Mouse (Mus musculus) CH12.LX (cell line): ENCODE data around the gene Mvp.
A peak's percentile ranks its signal among the peaks of the same experiment; 100 is the strongest.

Source experiments
- CTCF ChIP-seq, 2 experiments: IDR thresholded peaks in 1 of 2; conservative IDR thresholded peaks in 1 of 2; 2 replicates each; pipeline ENCODE4 v1.5.1; 2011 to 2012; ENCODE audit warnings: low read depth in 2 of 2, low read length in 2 of 2, improper control_type of control experiment in 1 of 2, inconsistent platforms in 1 of 2, mild to moderate bottlenecking in 1 of 2, moderate library complexity in 1 of 2
- EP300 ChIP-seq: IDR thresholded peaks from 2 replicates; pipeline ENCODE4 v1.6.1; 2011; ENCODE audit warnings: low read length, improper control_type of control experiment
- PAX5 ChIP-seq: IDR thresholded peaks from 2 replicates; pipeline ENCODE4 v1.6.1; 2012; ENCODE audit warnings: low read length, inconsistent platforms, mixed read lengths
- POLR2A ChIP-seq: IDR thresholded peaks from 2 replicates; pipeline ENCODE4 v1.6.1; 2011; ENCODE audit warnings: low read depth, mild to moderate bottlenecking, improper control_type of control experiment, low read length
- SMC3 ChIP-seq: IDR thresholded peaks from 2 replicates; pipeline ENCODE4 v1.6.1; 2011; ENCODE audit warnings: low read depth, low read length, improper control_type of control experiment
- TCF12 ChIP-seq: IDR thresholded peaks from 2 replicates; pipeline ENCODE4 v1.6.1; 2014; ENCODE audit warnings: low read depth, mild to moderate bottlenecking, inconsistent platforms, low read length, improper control_type of control experiment
- ZC3H11A ChIP-seq: IDR thresholded peaks from 2 replicates; pipeline ENCODE4 v1.6.1; 2012; ENCODE audit warnings: low read depth, mild to moderate bottlenecking, inconsistent platforms, low read length, improper control_type of control experiment
- ZMIZ1 ChIP-seq: IDR thresholded peaks from 2 replicates; pipeline ENCODE4 v1.6.1; 2012; ENCODE audit warnings: low read depth, mild to moderate bottlenecking, inconsistent platforms, low read length, improper control_type of control experiment
- ZNF384 ChIP-seq: IDR thresholded peaks from 2 replicates; pipeline ENCODE4 v1.6.1; 2012; ENCODE audit warnings: low read depth, low read length, improper control_type of control experiment, inconsistent platforms

DNA sequence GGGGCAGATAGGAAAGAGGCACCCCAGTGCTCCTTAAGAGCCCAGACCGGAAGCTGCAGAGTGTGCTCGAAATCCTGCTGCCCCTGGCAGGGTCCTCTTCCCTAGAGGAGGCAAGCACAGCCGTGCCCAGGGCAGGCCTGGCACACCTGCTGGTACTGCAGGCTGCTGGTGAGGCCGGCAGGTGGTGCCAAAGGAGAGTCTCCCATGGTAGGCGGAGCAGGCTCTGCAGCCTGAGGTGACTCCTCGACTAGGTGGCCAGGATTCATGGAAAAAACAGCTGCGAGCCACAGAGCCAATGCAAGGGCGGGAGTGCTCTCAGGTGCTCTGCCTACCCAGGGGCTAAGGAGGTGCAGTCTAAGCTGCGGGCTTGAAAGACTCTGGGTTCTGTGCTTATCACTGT is 28.1 kb downstream of the Mvp start:
- TF ChIP-seq TCF12 (no peak), POLR2A (no peak), ZMIZ1 (no peak), ZC3H11A (no peak), CTCF (conservative IDR thresholded peaks at IDR 0.05 in 1 of 2, IDR thresholded peaks at IDR 0.05 in 1 of 2; ENCODE audit: low read depth in 2 of 2, low read length in 2 of 2) (peak in 1 of 2 experiments; percentile 38; a peak in 2 of 4 replicates), SMC3 (peak; percentile 34), ZNF384 (no peak), PAX5 (no peak), EP300 (no peak)
